7 mouse cellular contexts compared by ENCODE assay signal in genomic region chr13:48731046-48731996, GRCm38 (mm10).
DNase-seq lines count a peak whose midpoint lies in the region; ATAC-seq lines count a peak whose summit lies in the region.

No protein-coding gene starts in this region.

- 2% methylated on average over 48 of the region's 51 CpGs for WGBS in forebrain, embryonic 13.5 days
- 1% methylated on average over 48 of the region's 51 CpGs for WGBS in intestine, embryonic 16.5 days
- WGBS in midbrain, embryonic 10.5 days = 3% methylated on average over 50 of the region's 51 CpGs

- peak overlapping the region; percentile 62 for H3K4me2 ChIP-seq in forebrain, embryonic 13.5 days
- peak overlapping the region; percentile 80 for H3K4me2 ChIP-seq in intestine, embryonic 16.5 days (ENCODE audit: low read depth, low read length)

- DNase-seq in urinary bladder, postnatal 25 days (ENCODE audit: low spot score) = peak; percentile 16
- DNase-seq in urinary bladder, adult 2 months (ENCODE audit: low spot score) = no peak
- DNase-seq in midbrain, embryonic 10.5 days (ENCODE audit: low spot score) = peak; percentile 40
- no peak for DNase-seq in frontal cortex, postnatal 36 days (ENCODE audit: low spot score in 2 of 2)
- DNase-seq in spleen, postnatal 10 days (ENCODE audit: low spot score in 2 of 2) = no peak

- H3K27me3 ChIP-seq in forebrain, embryonic 13.5 days = peaks cover 69% of the 10 kb centered on the region
- peaks cover 44% of the 10 kb centered on the region for H3K27me3 ChIP-seq in intestine, embryonic 16.5 days (replicated peaks; ENCODE audit: control insufficient read depth, insufficient read depth, low read length)
- peaks cover 86% of the 10 kb centered on the region for H3K27me3 ChIP-seq in midbrain, embryonic 10.5 days (ENCODE audit: low read depth, poor library complexity, severe bottlenecking)

- H3K4me1 ChIP-seq in forebrain, embryonic 13.5 days = peaks cover 29% of the 10 kb centered on the region
- peaks cover 22% of the 10 kb centered on the region for H3K4me1 ChIP-seq in intestine, embryonic 16.5 days (ENCODE audit: control insufficient read depth, insufficient read depth, low read length)
- peaks cover 32% of the 10 kb centered on the region for H3K4me1 ChIP-seq in midbrain, embryonic 10.5 days

- H3K9ac ChIP-seq in forebrain, embryonic 13.5 days = no peak overlapping the region
- H3K9ac ChIP-seq in intestine, embryonic 16.5 days (ENCODE audit: low read depth, low read length) = peak overlapping the region; percentile 56

- peak overlapping the region; percentile 33 for H3K4me3 ChIP-seq in forebrain, embryonic 13.5 days
- H3K4me3 ChIP-seq in intestine, embryonic 16.5 days (ENCODE audit: low read length) = peak overlapping the region; percentile 43
- peak overlapping the region; percentile 50 for H3K4me3 ChIP-seq in midbrain, embryonic 10.5 days

- no peaks in the 10 kb centered on the region for H3K9me3 ChIP-seq in forebrain, embryonic 13.5 days (replicated peaks)
- no peaks in the 10 kb centered on the region for H3K9me3 ChIP-seq in intestine, embryonic 16.5 days (ENCODE audit: control insufficient read depth, low read length)
- no peaks in the 10 kb centered on the region for H3K9me3 ChIP-seq in midbrain, embryonic 10.5 days (replicated peaks)

- ATAC-seq in forebrain, embryonic 13.5 days = peak; percentile 67
- peak; percentile 93 for ATAC-seq in intestine, embryonic 16.5 days

- no peak overlapping the region for H3K27ac ChIP-seq in forebrain, embryonic 13.5 days
- H3K27ac ChIP-seq in intestine, embryonic 16.5 days (ENCODE audit: low read length) = no peak overlapping the region
- no peak overlapping the region for H3K27ac ChIP-seq in midbrain, embryonic 10.5 days (replicated peaks)

- H3K36me3 ChIP-seq in forebrain, embryonic 13.5 days (ENCODE audit: poor library complexity, severe bottlenecking) = no peaks in the 10 kb centered on the region
- H3K36me3 ChIP-seq in intestine, embryonic 16.5 days (ENCODE audit: control insufficient read depth, insufficient read depth, low read length) = no peaks in the 10 kb centered on the region
- no peaks in the 10 kb centered on the region for H3K36me3 ChIP-seq in midbrain, embryonic 10.5 days

Comparison
In these comparisons a context has a peak if more than half of its experiments do, and no peak if none do; other contexts are left out.
1. DNase-seq: peak in urinary bladder, postnatal 25 days (single experiment) and midbrain, embryonic 10.5 days (single experiment); none in urinary bladder, adult 2 months (single experiment), frontal cortex, postnatal 36 days (0 of 2) and spleen, postnatal 10 days (0 of 2).
2. Peak in every context shown above with its lines, with median percentiles within 50 percentile points of each other: H3K4me3 ChIP-seq.